Mouse (Mus musculus): ENCODE measurements around the gene Kcnn1. TPM values are rescaled to one million over a fixed set of nuclear protein-coding genes. Genes with fewer than 3 reads are reported as not detected.

Gene Kcnn1
- polyA plus RNA-seq, 1 experiment from 2014 or later, result 0.72 TPM

- Histone ChIP-seq H3K27me3 (ENCODE audit: insufficient read depth, low read length) (peaks cover 25% of the 10 kb centered on the region), H3K4me3 (ENCODE audit: low read depth, low read length) (peak overlapping the region; percentile 52), H3K27ac (ENCODE audit: low read depth) (no peak overlapping the region), H3K4me1 (ENCODE audit: insufficient read depth) (0 out of 2 replicates have a peak, but pooled peaks cover 4% of the 10 kb centered on the region), H3K9me3 (ENCODE audit: low read depth, low read length) (no peaks in the 10 kb centered on the region), H3K36me3 (ENCODE audit: insufficient read depth) (no peaks in the 10 kb centered on the region), H3K9ac (no peak overlapping the region), H3K4me2 (peak overlapping the region; percentile 91)
- 9% methylated on average over 15 of the region's 15 CpGs for WGBS
- DNase-seq, result peak; percentile 27
- TF ChIP-seq CTCF (IDR thresholded peaks at IDR 0.05; ENCODE audit: low read depth), result no peak
- ATAC-seq (ENCODE audit: insufficient read depth), result no peak
These were observed 64.8 kb downstream of the Kcnn1 start for GRCm38 (mm10) chr8:70798281-70798680.

GRCm38 (mm10) chr8:70797081-70798070, 65.7 kb downstream of the Kcnn1 start:
- H3K9me3 ChIP-seq (ENCODE audit: low read depth, low read length), result no peaks in the 10 kb centered on the region
- peak overlapping the region; percentile 50 for H3K9ac ChIP-seq
- H3K27me3 ChIP-seq (ENCODE audit: insufficient read depth, low read length), result peaks cover 23% of the 10 kb centered on the region
- DNase-seq (peak; percentile 93), ATAC-seq (ENCODE audit: insufficient read depth) (peak; percentile 84)
- no peak overlapping the region for H3K27ac ChIP-seq (ENCODE audit: low read depth)
- H3K36me3 ChIP-seq (ENCODE audit: insufficient read depth), result no peaks in the 10 kb centered on the region
- TF ChIP-seq CTCF (IDR thresholded peaks at IDR 0.05; ENCODE audit: low read depth), result no peak
- H3K4me3 ChIP-seq (ENCODE audit: low read depth, low read length), result peak overlapping the region; percentile 52
- peaks cover 8% of the 10 kb centered on the region for H3K4me1 ChIP-seq (ENCODE audit: insufficient read depth)
- WGBS, result under 1% methylated on average over 56 of the region's 57 CpGs
- H3K4me2 ChIP-seq, result peak overlapping the region; percentile 91

GRCm38 (mm10) chr8:70796403-70797080, 66.5 kb downstream of the Kcnn1 start:
- Histone ChIP-seq H3K4me1 (ENCODE audit: insufficient read depth) (peaks cover 8% of the 10 kb centered on the region), H3K27me3 (ENCODE audit: insufficient read depth, low read length) (peaks cover 23% of the 10 kb centered on the region), H3K36me3 (ENCODE audit: insufficient read depth) (no peaks in the 10 kb centered on the region), H3K4me3 (ENCODE audit: low read depth, low read length) (peak overlapping the region; percentile 52), H3K9me3 (ENCODE audit: low read depth, low read length) (no peaks in the 10 kb centered on the region), H3K9ac (peak overlapping the region; percentile 40), H3K4me2 (peak overlapping the region; percentile 91), H3K27ac (ENCODE audit: low read depth) (no peak overlapping the region)
- WGBS, result 3% methylated on average over 46 of the region's 54 CpGs
- DNase-seq (no peak), ATAC-seq (ENCODE audit: insufficient read depth) (peak; percentile 1; the same call in 1 of the 2 replicates)
- TF ChIP-seq CTCF (IDR thresholded peaks at IDR 0.05; ENCODE audit: low read depth), result no peak

- no peak; the same call in 1 of the 2 replicates for TF ChIP-seq CTCF (IDR thresholded peaks at IDR 0.05; ENCODE audit: low read depth)
- WGBS, result 89% methylated on average over 2 of the region's 2 CpGs
- Histone ChIP-seq H3K4me2 (no peak overlapping the region), H3K4me3 (ENCODE audit: low read depth, low read length) (no peak overlapping the region), H3K27ac (ENCODE audit: low read depth) (no peak overlapping the region), H3K9me3 (ENCODE audit: low read depth, low read length) (no peaks in the 10 kb centered on the region), H3K9ac (no peak overlapping the region), H3K4me1 (ENCODE audit: insufficient read depth) (peaks cover 13% of the 10 kb centered on the region), H3K36me3 (ENCODE audit: insufficient read depth) (no peaks in the 10 kb centered on the region), H3K27me3 (ENCODE audit: insufficient read depth, low read length) (peaks cover 23% of the 10 kb centered on the region)
- ATAC-seq (ENCODE audit: insufficient read depth) (no peak), DNase-seq (no peak)
These were observed 67.7 kb downstream of the Kcnn1 start for GRCm38 (mm10) chr8:70795370-70795769.

GRCm38 (mm10) chr8:70794215-70794614, 68.8 kb downstream of the Kcnn1 start:
- Histone ChIP-seq H3K4me3 (ENCODE audit: low read depth, low read length) (no peak overlapping the region), H3K27me3 (ENCODE audit: insufficient read depth, low read length) (peaks cover 17% of the 10 kb centered on the region), H3K36me3 (ENCODE audit: insufficient read depth) (0 out of 2 replicates have a peak, but pooled peaks cover 3% of the 10 kb centered on the region), H3K4me2 (no peak overlapping the region), H3K27ac (ENCODE audit: low read depth) (no peak overlapping the region), H3K9me3 (ENCODE audit: low read depth, low read length) (no peaks in the 10 kb centered on the region), H3K9ac (no peak overlapping the region), H3K4me1 (ENCODE audit: insufficient read depth) (peaks cover 13% of the 10 kb centered on the region)
- ATAC-seq (ENCODE audit: insufficient read depth) (no peak), DNase-seq (no peak)
- WGBS, result 68% methylated on average over 2 of the region's 2 CpGs
- TF ChIP-seq CTCF (IDR thresholded peaks at IDR 0.05; ENCODE audit: low read depth), result no peak

GRCm38 (mm10) chr8:70792700-70793099, 70.4 kb downstream of the Kcnn1 start:
- Histone ChIP-seq H3K9ac (peak overlapping the region; percentile 32), H3K4me3 (ENCODE audit: low read depth, low read length) (peak overlapping the region; percentile 65), H3K27me3 (ENCODE audit: insufficient read depth, low read length) (peaks cover 2% of the 10 kb centered on the region), H3K4me2 (peak overlapping the region; percentile 89), H3K27ac (ENCODE audit: low read depth) (peak overlapping the region; percentile 79), H3K4me1 (ENCODE audit: insufficient read depth) (peaks cover 9% of the 10 kb centered on the region), H3K36me3 (ENCODE audit: insufficient read depth) (peaks cover 12% of the 10 kb centered on the region; the same call in 1 of the 2 replicates), H3K9me3 (ENCODE audit: low read depth, low read length) (no peaks in the 10 kb centered on the region)
- under 1% methylated on average over 20 of the region's 20 CpGs for WGBS
- TF ChIP-seq CTCF (IDR thresholded peaks at IDR 0.05; ENCODE audit: low read depth), result no peak
- DNase-seq (no peak), ATAC-seq (ENCODE audit: insufficient read depth) (peak; percentile 45)

Small RNA genes within 50 kb of the gene (microRNA-seq; reads per million reads assigned to microRNA genes)
- gene Mir7067 (ENCODE audit: borderline number of aligned reads) (0.71 reads per million), gene Mir7240 (ENCODE audit: borderline number of aligned reads) (not detected)

Other genes starting within 250 kb of the Kcnn1 start
- gene Lrrc25, start 247.1 kb downstream of the Kcnn1 start, polyA plus RNA-seq (2014; fragmentation: Nextera tagmentation; extraction: Ambion mirVana), result 1.9 TPM in 2 replicates
- gene Gdf15, start 230.8 kb downstream of the Kcnn1 start, polyA plus RNA-seq (2014; fragmentation: Nextera tagmentation; extraction: Ambion mirVana), result 0.12 and 0.22 TPM in 2 replicates
- gene Pgpep1, start 202.9 kb downstream of the Kcnn1 start, polyA plus RNA-seq (2014; fragmentation: Nextera tagmentation; extraction: Ambion mirVana), result 46.6 and 48.2 TPM in 2 replicates
- 305 and 327 TPM in 2 replicates for gene Lsm4, start 190.0 kb downstream of the Kcnn1 start, polyA plus RNA-seq (2014; fragmentation: Nextera tagmentation; extraction: Ambion mirVana)
- 70.1 and 72.9 TPM in 2 replicates for gene Jund, start 164.3 kb downstream of the Kcnn1 start, polyA plus RNA-seq (2014; fragmentation: Nextera tagmentation; extraction: Ambion mirVana)
- 0.04 TPM in 1 of 2 replicates, not detected in the other for gene Iqcn, start 159.8 kb downstream of the Kcnn1 start, polyA plus RNA-seq (2014; fragmentation: Nextera tagmentation; extraction: Ambion mirVana)
- not detected in 2 replicates for gene Gm3336, start 144.7 kb downstream of the Kcnn1 start, polyA plus RNA-seq (2014; fragmentation: Nextera tagmentation; extraction: Ambion mirVana)
- 0.17 and 0.23 TPM in 2 replicates for gene Pde4c, start 139.5 kb downstream of the Kcnn1 start, polyA plus RNA-seq (2014; fragmentation: Nextera tagmentation; extraction: Ambion mirVana)
- gene Rab3a, start 108.6 kb downstream of the Kcnn1 start, polyA plus RNA-seq (2014; fragmentation: Nextera tagmentation; extraction: Ambion mirVana), result 10.5 and 12.0 TPM in 2 replicates
- gene Mpv17l2, start 102.3 kb downstream of the Kcnn1 start, polyA plus RNA-seq (2014; fragmentation: Nextera tagmentation; extraction: Ambion mirVana), result 27.9 and 29.4 TPM in 2 replicates
- 46.5 and 52.4 TPM in 2 replicates for gene Pik3r2, start 86.5 kb downstream of the Kcnn1 start, polyA plus RNA-seq (2014; fragmentation: Nextera tagmentation; extraction: Ambion mirVana)
- gene Mast3, start 58.2 kb downstream of the Kcnn1 start, polyA plus RNA-seq (2014; fragmentation: Nextera tagmentation; extraction: Ambion mirVana), result 16.1 and 18.0 TPM in 2 replicates
- gene Il12rb1, start 54.8 kb downstream of the Kcnn1 start, polyA plus RNA-seq (2014; fragmentation: Nextera tagmentation; extraction: Ambion mirVana), result 0.17 TPM in 1 of 2 replicates, not detected in the other
- gene Arrdc2, start 23.5 kb downstream of the Kcnn1 start, polyA plus RNA-seq (2014; fragmentation: Nextera tagmentation; extraction: Ambion mirVana), result 4.3 and 4.4 TPM in 2 replicates
- 121 and 125 TPM in 2 replicates for gene Ccdc124, start 10.7 kb upstream of the Kcnn1 start, polyA plus RNA-seq (2014; fragmentation: Nextera tagmentation; extraction: Ambion mirVana)
- gene Slc5a5, start 29.5 kb upstream of the Kcnn1 start, polyA plus RNA-seq (2014; fragmentation: Nextera tagmentation; extraction: Ambion mirVana), result 0.12 and 0.16 TPM in 2 replicates
- gene Rpl18a, start 34.2 kb upstream of the Kcnn1 start, polyA plus RNA-seq (2014; fragmentation: Nextera tagmentation; extraction: Ambion mirVana), result 5,317 and 5,483 TPM in 2 replicates
- 53.3 and 54.4 TPM in 2 replicates for gene Map1s, start 42.7 kb upstream of the Kcnn1 start, polyA plus RNA-seq (2014; fragmentation: Nextera tagmentation; extraction: Ambion mirVana)

Measured in lung, embryonic 14.5 days (tissue).